Mouse (Mus musculus) urinary bladder, adult 2 months (tissue): ENCODE data around the gene Tmem179. TPM values are rescaled to one million over a fixed set of nuclear protein-coding genes. Genes with fewer than 3 reads are reported as not detected.

Experiments
- DNase-seq: peaks from one replicate; pipeline ENCODE4 v3.0.0; 2022; ENCODE audit warnings: low spot score
- polyA plus RNA-seq: library from polyadenylated mRNA; depleted of rRNA; stranded (reverse); fragments of >200 nt; gene quantifications from 2 replicates; pipeline ENCODE4 v1.2.3, GENCODE M21; 2012

Gene Tmem179
- polyA plus RNA-seq, 1 experiment, result 0.22 TPM

DNA sequence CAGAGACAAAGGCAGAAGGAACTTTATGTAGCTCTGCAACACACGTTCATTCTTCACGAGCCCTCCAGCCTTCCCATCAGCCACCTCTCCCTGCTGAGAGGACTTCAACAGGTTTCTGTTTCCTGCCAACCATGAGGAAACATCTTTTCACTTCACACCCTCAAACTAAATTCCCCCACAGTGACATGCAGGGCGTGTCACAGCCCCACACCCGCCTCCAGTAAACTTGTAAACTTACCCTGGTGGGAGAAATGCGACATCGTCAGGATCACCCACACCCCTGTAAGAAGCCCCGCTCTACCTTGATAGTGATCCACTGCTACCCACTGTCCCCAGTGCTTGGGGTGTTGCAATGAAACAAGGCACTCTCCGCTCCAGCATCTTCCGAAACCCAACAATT lies 21.8 kb upstream of the Tmem179 start:
- DNase-seq, result no peak

DNA sequence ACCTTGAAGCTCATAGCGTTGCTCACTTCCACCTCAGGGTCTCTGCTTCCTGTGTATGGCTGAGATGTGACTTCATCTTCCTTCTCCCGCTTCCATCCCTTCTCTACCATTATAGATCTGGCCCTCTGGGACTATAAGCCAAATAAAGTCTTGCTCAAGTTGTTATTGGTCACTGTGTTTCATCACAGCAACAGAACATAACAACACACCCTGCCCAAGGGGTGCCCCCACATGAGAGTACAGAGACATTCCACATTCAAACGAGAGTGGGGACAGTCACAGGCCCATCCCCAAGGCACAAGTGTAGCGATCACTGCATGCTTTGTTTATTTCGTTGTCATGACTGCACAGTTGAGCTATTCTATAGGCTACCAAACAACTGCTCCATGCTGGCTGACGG lies 20.7 kb upstream of the Tmem179 start:
- DNase-seq, result no peak

DNA sequence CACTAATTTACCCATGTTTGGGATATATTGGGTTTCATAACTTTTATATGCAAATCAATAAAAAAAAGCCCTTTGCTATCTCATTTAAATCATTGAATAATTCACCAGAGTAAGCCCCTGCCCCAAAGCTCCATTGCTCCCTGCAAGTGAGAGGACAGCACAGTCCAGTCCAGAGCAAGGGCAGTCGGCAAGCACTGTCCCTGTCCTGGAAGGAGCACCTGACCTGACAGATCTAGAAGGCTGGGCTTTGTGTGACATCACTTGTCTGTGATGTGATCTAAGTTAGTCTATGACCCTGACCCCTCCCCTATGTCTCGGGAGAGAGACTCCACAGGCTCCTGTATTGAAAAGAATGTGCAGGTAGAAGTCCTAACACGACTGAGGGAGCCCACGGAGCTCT lies 17.2 kb upstream of the Tmem179 start:
- DNase-seq, result no peak

DNA sequence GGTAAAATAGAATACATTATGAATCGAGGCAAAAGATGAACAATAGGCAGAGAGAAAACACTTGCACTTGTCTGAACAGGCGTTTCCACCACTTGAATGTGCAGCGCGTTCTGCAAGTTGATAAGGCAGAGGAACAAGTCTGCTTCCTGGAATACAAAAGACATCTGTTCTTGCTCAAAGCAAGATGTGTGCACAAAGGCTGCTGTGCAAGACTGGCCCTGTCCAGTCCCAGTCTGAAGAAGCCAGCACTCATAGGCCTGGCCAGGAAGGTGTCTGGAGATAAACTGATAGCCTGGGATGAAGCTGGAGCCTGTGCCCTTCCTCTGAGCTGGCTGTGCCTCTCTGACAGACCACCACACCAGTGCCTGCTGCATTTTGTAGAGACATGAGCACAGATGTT lies 1.6 kb upstream of the Tmem179 start:
- DNase-seq, result no peak

DNA sequence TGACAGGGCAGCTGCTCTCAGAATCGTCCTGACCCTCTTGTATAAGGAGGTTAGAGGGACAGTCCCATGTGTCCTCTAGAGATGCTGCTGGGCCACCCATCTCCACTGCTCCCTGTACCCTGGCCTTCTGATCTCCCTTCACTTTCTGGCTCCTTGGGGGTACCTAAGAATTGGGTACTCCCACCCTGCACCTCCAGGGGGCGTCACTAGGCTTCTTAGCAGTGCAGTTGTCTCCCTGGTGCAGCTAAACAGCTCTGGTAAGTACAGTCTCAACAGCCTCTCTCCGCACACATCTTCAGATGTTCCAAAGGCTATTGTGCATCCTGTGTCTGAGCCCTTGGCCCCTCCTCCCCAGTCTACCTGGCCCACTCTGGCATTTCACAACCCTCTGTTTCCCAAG lies 1.6 kb downstream of the Tmem179 start:
- DNase-seq, result no peak

DNA sequence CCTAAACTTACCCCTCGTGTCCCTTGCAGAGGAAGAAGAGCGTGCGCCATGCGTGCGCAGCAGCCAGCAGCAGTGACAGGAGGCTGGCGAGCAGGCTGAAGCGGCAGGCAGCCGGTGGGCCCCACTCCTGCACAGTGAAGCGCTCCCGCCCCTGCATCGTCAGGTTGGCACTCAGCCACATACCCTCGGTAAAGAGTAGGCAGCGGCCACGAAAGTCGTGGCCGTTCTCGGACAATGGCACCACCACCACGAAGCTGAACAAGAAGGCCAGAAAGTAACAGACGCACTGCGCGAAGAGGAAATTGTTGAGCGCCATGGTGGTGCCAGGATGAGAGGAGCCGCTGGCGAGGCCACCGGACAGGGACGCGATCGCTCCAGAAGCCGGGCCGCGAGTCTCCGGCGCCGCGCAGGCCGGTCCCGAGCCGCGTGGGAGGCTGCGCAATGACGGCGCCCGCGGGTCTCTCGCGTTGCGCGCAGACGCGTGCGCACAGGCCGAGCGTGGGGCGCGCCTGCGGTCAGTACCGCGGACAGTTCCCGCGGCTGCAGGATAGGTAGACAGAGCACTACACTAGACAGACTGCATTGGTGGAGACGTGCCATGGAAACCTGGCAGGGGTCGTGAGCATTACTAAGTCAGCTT lies 5.7 kb downstream of the Tmem179 start:
- no peak for DNase-seq

DNA sequence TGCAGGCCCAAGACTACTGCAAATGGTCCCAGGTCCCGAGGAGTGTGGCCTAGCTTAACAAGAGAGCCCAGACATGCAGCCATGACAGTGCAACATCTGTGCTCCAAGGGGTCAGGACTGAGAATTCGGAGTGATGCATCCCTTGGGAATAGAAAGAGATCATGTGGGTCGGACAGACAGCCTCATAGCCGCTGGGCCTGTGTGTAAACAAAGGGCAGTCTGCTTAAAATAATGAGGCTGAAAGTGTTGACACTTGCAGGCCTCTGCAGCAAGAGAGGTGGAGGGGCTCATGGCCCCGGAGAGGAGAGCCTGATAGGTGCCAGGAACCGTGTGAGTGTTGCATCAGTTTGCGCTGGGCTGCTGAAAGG lies 6.2 kb downstream of the Tmem179 start:
- DNase-seq, result no peak

DNA sequence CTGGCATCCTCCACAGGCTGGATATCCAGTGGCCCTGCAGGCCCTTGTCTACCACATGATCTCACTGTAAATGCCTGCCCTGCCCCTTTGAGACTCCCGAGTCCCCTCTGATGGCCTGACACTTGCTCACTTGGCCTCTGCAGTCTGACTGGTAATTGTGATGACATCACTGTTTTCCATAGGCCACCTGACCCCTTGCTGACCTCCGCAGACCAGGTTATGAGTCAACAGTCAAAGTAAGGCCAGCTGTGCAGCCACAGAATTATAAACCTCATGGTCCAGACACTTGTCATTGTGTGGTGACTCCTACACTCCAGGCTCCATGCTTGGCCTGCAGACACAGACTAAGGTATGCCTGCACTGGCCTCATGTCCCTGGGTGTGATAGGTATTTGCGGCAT lies 8.6 kb downstream of the Tmem179 start:
- DNase-seq, result no peak

DNA sequence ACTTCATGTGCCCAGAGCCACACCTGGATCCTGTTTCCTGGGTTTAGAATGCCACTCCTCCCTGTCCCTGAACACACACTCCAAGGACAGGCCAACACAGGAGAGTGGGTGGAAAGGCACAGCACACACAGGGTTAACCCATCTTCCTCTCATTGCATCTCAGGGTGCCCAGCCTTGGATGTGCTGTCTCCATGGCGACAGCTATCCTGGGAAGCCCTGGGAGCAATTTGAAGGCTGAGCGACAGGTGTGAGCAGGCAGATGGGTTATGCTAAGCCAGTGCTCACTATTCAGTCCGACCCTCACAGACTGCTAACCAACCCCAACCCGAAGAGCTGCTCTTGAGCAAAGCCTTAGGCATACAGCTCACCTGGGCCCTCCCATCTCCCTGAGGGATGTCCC lies 9.3 kb downstream of the Tmem179 start:
- DNase-seq, result no peak

DNA sequence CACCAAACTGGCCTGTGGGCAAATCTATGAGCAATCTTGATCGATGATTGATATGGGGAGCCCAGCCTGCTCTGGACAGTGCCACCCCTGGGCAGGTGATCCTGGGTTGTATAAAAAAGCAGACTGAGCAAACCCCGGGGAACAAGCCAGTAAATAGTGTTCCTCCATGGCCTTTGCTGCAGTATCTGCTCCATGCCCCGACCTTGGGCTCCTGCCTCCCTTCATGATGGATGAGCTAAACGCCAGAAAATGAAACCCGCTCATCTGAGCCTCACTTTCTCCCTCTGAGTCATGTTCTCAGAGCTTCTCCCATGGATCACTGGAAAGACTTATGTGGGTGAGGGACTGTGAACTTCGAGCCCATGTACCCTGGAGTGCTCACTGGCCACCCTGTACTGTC lies 10.3 kb downstream of the Tmem179 start:
- DNase-seq, result no peak

DNA sequence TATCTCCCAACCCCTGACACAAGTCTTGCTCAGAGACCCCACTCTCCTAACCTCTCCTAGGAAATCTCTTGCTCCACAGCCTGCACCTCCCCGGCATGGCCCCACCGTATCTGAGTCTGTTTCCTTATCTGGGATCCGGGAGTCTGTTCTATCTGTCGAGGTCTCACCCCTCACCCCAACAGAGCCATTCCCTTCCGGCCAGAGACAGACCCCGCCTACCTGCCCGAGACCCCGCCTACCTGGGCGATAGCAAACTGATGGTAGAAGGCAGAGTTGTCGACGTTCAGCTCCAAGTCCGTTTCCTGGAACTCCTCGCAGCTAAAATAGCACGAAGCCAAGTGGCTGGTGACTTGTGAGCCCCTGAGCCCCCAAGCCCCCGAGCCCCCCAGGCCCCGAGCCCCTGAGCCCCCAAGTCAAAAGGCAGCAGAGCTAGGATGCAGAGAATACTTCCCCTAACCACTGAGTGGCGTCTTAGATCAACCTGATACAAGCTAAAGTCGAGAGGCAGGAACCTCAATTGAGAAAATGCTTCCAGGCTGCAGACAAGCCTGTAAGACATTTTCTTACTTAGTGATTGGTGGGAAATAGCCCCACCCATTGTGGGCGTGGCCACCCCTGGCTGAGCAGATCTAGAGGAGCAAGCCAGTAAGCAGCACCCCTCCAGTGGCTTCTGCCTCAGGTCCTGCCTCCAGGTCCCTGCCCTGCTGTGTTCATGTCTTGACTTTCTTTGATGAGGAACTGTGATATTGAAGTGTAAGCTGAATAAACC lies 13.4 kb downstream of the Tmem179 start:
- no peak for DNase-seq

DNA sequence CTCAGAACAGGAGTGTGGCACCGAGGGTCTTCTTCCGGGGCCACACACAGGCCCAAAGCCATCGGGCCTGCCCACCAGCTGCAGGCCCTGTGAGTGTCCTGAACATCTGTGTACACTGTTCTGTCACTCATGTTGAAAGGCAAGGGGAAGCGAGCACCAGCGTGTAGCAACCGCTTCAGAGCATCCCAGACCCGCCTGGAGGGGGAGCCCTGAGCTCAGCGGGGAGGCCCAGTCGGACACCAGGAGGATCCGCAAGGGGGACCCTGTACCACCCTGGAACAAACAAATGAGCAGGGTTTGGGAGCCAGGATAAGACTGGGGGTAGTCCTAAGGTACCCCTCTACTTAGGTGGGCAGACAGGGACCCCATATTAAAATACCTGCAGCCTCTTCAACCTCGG lies 17.9 kb downstream of the Tmem179 start:
- no peak for DNase-seq

DNA sequence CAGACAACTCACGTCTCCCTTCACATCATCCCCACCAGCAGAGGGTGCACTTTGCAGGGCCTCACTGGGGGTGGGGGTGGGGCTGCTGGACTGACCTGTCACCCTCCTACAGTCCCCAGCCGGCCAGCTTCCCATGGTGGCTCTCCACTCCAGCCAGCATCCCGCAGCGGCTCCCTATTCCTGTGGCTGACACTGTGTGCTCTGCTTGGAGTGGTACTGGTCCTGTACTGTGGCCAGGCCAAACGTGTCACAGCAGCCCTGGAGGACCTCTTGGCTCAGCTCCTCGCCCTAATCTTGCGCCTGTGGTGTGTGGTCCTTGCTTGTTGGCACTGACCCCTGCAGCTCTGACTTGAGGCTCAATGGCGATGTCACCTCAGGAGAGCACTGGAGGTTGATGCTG lies 18.8 kb downstream of the Tmem179 start:
- no peak for DNase-seq

DNA sequence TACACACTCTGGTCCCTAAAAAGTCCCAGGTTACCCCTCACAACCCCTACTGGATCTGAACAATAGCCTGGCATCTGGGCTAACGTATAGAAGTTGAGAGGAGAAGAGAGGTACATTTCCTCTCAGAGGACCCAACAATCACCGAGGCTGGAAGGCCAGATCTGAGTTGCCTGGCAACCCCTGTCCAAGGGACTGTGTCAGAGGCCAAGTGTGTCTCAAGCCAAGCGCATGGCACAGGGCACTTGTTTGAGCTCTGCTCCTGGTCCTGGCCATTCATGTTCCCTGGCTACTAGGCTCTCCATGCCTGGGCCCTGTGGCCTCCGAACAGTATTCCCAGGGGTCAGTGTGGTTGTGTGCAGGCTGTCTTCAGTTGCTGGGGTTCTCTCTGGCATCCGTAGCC lies 20.4 kb downstream of the Tmem179 start:
- DNase-seq, result no peak

DNA sequence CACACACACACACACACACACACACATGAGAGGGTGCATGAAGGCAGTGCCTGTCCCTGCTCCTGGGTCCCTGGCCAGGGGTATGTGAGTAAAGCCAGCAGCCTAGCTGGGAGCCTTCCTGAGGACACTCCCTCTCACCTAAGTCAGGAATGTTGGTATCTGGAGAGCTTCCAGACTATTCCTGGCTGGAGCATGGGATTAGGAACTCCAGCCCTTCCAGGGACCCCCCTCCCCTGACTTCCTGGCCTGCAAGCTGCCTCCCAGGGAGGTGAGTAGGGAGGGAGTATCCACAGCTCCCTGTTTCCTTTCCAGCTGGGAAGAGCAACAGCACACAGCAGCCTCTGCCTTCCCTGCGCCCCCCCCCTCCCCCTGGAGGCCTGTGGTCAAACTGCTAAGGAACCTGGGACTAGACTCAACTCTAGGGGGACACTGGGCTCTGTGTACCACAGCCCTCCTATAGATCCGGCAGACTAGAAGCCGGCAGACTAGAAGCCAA lies 26.1 kb downstream of the Tmem179 start:
- no peak for DNase-seq

DNA sequence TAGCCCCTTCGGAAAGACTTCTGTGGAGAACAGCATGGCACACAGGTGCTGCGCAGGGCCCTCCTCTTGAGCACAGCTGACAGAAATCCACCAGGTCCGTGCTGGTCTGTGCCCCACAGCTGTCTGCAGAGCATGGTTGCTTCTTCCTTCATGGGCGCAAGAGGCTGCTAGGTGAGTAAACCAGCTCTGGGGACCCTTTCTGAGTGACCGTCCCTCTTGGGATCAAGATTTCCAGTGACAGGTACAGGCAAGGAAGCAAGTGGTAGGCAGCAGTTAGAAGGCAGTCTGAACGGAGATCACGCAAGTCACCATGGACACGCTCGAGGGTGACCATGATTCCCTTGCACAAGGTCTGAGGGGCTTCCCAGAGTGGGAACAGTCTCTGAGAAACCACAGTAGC lies 27.0 kb downstream of the Tmem179 start:
- no peak for DNase-seq

DNA sequence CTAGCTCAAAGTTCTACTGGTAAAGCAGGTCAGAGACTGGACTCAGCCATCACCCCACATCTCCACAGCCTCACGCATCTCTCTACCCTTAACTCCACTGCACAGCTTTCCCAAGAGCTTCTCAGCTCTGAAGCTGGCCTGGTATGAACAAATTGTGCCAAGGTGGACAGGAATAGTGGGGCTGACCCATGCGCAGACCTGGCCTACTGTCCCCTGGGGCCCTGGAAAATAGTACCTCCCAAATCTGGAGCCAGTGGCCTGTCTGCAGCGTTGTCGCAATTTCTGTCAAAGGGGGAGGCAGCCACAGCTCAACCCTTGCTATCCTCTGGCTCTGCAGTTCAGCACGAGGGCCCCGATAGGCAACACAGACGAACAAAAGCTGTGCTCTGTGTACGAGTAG lies 27.4 kb downstream of the Tmem179 start, which contains the start of gene A530016L24Rik:
TSS of gene A530016L24Rik (plus strand) at position 315 of the 400 bp plus-strand sequence.
- DNase-seq, result no peak

DNA sequence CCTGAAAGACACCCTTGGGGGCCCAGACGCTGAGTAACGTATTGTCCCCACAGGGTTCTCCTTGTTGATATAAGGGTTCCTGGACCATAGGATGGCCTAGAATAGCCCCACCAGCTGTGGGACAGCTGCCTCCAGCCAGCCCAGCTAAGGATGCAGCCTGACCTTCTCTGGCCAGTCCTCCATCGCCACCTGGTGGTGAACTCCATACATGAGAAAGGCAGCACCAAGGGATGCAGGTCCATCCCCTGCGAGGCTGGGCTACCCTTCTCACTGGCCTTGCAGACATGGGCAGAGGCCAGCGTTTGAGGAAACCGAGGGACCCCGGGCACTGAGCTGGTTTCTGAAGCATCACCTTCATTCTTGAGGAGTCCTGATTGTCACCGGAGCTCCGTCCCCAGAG lies 42.8 kb downstream of the Tmem179 start:
- DNase-seq, result peak; percentile 71

DNA sequence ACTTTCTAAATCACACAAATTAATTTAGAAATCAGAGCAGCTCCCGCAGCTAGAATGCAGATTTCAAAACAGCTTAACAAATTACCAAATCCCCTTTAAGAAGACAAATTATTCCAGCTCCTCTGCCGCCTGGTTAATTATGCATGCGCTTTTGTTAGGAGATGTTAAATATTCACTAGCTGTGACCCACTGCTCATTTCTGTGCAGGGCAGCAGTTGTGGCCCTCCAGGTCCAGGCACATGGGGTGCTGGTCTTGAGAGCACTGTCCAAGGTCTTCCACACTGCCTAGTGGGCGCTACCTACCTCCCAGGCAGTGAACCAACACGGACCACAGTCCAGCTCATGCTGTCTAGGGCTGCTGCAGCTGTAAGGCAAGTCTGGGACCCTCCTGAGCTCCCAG lies 46.3 kb downstream of the Tmem179 start:
- no peak for DNase-seq

DNA sequence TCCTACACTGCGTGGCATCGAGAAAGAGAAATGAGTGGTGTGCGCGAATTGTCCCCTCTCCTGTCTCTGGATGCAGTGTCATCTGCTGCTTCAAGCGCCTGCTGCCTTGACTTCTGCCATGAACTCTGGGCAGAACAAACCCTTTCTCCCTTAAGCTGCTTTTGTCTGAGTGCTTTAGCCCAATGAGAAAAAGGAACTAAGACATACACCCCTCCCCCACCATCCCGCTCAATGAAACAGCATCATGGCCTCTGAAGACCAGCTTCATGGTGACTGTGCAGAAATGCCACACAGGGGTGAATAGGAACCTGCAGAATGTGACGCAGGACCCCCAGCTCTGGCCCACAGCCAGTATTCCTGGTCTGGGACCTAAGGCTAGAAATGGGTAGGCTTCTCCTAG lies 47.2 kb downstream of the Tmem179 start:
- no peak for DNase-seq

DNA sequence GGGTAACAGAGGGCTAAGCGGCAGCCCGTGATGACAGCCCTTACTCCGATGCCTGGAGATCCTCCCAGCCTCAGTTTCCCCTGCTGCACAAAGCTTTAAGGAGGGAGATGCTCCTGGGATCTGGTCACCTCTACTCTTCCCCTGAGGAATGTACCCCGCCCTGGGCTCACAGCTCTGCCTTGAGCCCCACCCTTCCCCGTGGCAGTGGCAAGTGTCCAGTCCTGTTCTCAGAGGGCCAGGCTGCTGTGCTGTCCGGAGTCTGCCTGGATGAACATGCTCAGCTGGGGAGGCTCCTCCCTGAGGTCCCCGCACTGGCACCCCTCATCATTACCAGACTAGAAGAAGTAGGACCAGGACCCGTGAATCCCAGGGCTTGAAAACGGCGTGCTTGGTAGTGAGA lies 49.2 kb downstream of the Tmem179 start:
- no peak for DNase-seq

DNA sequence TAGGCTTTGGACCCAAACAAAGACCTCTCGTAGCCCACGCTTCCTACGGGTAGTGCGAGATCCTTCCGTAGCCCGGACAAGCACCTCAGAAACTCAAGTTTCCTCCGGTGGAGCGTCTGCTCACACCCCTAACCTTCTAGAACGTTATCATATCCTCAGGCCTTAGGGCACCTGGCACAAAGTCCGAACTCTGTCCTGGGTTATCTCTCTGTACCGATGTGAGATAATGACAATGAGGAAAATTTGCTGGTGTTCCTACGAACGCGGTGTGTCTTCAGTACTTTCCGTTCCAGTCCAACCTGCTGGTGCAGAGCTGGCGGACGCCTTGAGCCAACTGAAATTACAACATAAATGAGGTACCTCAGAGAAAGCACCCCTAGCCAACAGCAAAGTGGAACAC lies 50.6 kb downstream of the Tmem179 start:
- DNase-seq, result no peak

DNA sequence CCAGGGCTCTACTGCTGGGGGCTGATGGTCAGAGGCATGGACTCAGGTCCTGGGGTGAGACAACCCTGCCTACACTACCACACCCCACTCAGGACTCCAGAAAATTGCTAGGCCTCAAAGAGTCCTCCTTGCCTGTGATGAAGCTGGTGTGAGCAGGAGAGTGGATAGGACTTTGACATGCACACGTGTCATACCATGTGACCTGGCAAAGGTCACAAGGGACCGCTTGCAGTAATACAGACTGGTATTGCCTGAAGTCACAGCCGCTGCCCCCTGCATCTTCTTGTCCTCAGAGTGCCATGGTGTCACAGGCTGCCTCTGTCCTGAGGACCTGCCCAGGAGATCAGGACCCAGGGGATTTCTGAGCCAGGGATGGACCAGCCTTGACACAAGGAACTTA lies 52.0 kb downstream of the Tmem179 start:
- no peak for DNase-seq
